Mouse (Mus musculus) stomach, adult 2 months (tissue): ENCODE measurements around the gene Cdca8. TPM values are rescaled to one million over a fixed set of nuclear protein-coding genes. Genes with fewer than 3 reads are reported as not detected.

Experiments
- polyA plus RNA-seq: library from polyadenylated mRNA; depleted of rRNA; stranded (reverse); fragments of >200 nt; gene quantifications from 2 replicates; pipeline ENCODE4 v1.2.3, GENCODE M21; 2012; rRNA removed

The Cdca8 gene
- 8.1 and 8.8 TPM in 2 replicates for polyA plus RNA-seq

DNA sequence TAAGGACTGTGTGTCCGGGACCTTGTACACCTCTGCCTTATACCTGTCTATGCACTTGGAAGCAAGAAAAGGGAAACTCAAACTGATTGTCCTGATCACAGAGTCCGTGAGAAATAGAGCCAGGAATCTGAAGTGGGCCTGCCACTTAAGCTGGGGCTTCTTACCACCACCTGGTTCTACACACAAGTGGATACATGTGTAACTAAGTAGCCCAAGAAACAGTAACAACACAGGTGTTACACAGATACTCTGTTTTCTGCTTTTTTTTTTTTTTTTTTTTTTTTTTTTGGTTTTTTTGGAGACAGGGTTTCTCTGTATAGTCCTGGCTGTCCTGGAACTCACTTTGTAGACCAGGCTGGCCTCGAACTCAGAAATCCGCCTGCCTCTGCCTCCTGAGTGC, at the start of gene Cdca8:
Gene Cdca8, minus strand, starts transcription at position 101 of the 400 bp plus-strand sequence.

DNA sequence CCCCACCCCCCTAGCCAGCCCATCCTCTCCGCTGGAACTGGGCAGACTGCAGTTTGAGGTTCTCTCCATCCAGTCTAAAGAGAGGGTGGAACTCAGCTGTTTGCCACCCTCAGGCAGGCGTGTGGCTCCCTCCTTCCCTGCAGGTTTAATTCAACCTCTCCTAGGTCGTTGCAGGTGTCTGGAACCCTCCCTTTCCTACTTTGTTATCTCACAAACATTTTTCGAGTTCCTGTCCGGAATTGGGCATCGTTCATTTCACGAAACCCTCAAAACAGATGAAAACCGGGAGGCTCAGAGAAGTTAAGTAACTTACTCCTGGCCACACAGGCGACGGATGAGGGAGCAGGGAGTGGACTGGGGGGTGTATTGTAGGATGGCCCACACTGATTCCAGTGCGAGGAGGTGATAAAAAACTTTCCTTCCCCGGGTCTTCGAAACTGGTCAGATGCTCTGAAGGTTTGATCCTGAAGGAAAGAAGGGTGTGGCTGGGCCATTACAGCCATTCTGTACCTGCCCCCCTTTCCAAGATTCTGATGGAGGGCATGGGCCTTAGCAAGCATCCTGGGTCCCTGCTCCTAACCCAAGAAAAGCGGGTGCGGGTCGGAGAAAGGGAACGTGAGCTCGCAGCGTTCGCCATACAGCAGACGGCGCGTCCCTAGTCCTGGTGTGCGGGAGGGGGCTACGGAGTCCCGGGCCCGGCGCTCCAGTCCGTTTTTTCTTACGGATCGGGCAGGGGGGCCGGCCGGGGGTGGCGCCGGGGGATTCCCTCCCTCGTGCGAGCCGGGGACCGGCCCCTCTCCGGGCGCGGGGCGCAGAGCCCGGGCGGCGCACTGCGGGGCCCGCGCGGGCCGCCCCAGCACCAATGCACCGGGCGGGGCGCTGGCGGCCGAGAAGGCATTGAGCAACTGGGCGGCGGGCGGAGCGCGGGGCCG, 46.8 kb upstream of the Cdca8 start, which contains the start of gene Rspo1:
Gene Rspo1, plus strand, starts transcription at position 760 of the 932 bp plus-strand sequence.

DNA sequence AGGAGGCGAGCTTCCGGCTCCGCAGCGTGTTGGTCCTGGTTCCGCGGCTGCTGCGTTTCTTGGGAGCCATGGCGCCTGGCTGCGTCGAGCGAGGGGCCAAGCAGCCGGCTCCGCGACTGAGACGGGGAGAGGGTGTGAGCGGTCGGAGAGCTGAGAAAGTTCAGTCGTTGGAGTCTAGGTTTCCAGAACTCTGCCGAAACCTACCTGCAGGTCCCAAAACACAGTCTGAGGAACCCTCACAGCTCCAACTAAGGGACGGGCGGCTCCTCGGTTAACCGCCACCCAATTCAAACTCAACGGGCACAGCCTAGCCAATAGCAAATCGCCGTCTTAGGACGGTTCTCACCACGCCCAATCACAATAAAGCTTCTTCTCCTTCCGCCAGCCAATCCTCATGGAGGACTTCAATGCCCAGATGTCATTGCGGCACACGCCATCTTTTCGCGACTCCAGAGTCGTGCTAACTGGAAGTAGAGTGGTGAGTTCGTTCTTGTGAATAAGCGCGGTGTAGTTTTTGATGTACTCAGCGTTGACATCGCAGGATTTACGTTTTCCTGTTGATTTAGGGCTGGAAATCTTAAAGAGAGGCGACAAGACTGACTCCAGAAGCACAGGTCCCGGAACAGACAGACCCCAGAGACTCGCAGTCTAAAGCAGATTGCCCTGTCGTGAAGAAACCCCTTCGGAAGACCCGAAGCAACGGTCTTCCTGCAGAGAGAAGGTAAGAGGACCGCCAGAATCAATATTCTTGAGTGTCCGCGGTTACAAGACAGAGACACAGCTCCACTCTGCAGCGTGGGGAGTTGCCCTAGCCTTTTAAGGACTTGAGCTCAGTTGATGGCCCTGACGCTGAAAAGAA, 2.3 kb downstream of the Cdca8 start, which contains the start of gene 9930104L06Rik:
Gene 9930104L06Rik, plus strand, starts transcription at position 436 of the 859 bp plus-strand sequence.

DNA sequence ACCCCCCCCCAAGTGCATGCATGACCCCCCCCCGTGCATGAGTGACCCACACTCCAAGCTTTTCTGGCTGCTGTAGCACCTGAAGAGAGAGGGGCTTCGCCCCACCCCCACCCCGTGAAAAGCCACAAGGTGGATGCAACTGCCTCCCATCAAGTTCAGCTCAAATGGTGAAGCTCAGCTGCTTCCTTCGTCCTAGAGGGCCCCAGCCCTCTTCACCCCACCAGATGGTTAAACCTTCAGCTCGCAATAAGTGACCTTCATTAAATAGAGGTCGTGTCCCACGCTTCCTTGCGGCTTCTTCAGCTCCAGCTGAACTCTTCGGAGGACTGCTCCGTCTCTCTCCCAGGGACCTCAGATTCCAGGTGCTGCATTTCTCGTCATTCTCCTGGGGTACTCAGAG, 58.5 kb downstream of the Cdca8 start, which contains the start of gene Epha10:
Gene Epha10, plus strand, starts transcription at position 301 of the 400 bp plus-strand sequence.

Other genes starting within 250 kb of the Cdca8 start
- 0.92 and 1.8 TPM in 2 replicates for gene Utp11, start 245.7 kb downstream of the Cdca8 start, polyA plus RNA-seq
- 28.0 and 43.1 TPM in 2 replicates for gene Fhl3, start 238.6 kb downstream of the Cdca8 start, polyA plus RNA-seq
- gene Sf3a3, start 224.5 kb downstream of the Cdca8 start, polyA plus RNA-seq: 2.1 and 2.4 TPM in 2 replicates
- gene Inpp5b, start 197.5 kb downstream of the Cdca8 start, polyA plus RNA-seq: 12.7 and 14.2 TPM in 2 replicates
- gene Mtf1, start 137.2 kb downstream of the Cdca8 start, polyA plus RNA-seq: 2.1 TPM in 2 replicates
- gene Yrdc, start 88.6 kb downstream of the Cdca8 start, polyA plus RNA-seq: 16.7 and 25.2 TPM in 2 replicates
- 20.4 and 33.6 TPM in 2 replicates for gene 1110065P20Rik, start 88.1 kb downstream of the Cdca8 start, polyA plus RNA-seq
- 0.37 and 0.65 TPM in 2 replicates for gene Maneal, start 77.1 kb downstream of the Cdca8 start, polyA plus RNA-seq
- not detected in 2 replicates for gene Epha10, start 58.4 kb downstream of the Cdca8 start, polyA plus RNA-seq
- 5.5 and 9.2 TPM in 2 replicates for gene 9930104L06Rik, start 2.3 kb downstream of the Cdca8 start, polyA plus RNA-seq
- 3.5 and 4.6 TPM in 2 replicates for gene Rspo1, start 47.1 kb upstream of the Cdca8 start, polyA plus RNA-seq
- gene Gnl2, start 77.3 kb upstream of the Cdca8 start, polyA plus RNA-seq: 2.2 and 3.5 TPM in 2 replicates
- gene Dnali1, start 126.4 kb upstream of the Cdca8 start, polyA plus RNA-seq: not detected in 2 replicates
- gene Snip1, start 127.4 kb upstream of the Cdca8 start, polyA plus RNA-seq: 2.3 and 2.8 TPM in 2 replicates
- gene Meaf6, start 145.8 kb upstream of the Cdca8 start, polyA plus RNA-seq: 2.5 and 2.8 TPM in 2 replicates
- 11.9 and 12.4 TPM in 2 replicates for gene Zc3h12a, start 188.5 kb upstream of the Cdca8 start, polyA plus RNA-seq